In the genomic region with DNA sequence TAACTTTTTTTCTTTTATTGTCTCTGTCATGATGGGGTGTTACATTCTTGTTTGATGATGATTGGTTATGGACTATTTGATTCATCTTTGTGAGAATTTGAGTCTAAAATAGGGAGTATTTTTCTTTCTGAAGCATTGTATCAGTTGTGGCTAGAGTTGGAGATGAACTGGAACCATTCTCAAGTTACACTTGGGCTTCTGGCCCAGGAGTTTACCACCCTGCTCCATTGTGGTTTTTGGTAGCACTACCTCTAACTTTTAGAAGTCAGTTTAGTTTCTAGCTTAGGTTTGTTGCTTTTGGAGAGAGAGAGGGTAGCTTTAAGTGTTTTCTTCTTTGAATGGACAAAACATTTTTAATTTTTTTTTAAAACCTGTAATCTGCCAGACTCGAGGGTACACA, we compare ENCODE assay signal across 21 mouse cellular contexts. TPM values are rescaled to one million over a fixed set of nuclear protein-coding genes. Genes with fewer than 3 reads are reported as not detected.
A peak's percentile ranks its signal among the peaks of the same experiment; 100 is the strongest.
DNase-seq lines count a peak whose midpoint lies in the region; ATAC-seq and TF ChIP-seq lines count a peak whose summit lies in the region.
"Had no signal": no experiment of that assay in that cellular context is flagged by ENCODE, and none has a peak within 500 bp of the region (broad histone marks: within the 10 kb centered on the region; RNA-seq: fewer than 3 reads in every experiment).

No protein-coding gene starts in this region.

- H3K9me3 ChIP-seq in heart, embryonic 13.5 days, result no peaks in the 10 kb centered on the region
- no peaks in the 10 kb centered on the region for H3K9me3 ChIP-seq in intestine, embryonic 15.5 days
- H3K9me3 ChIP-seq: forebrain, embryonic 10.5 days; heart, embryonic 10.5 days; hindbrain, embryonic 12.5 days; hindbrain, embryonic 15.5 days had no signal

- no peak overlapping the region for H3K4me3 ChIP-seq in heart, embryonic 13.5 days
- no peak overlapping the region for H3K4me3 ChIP-seq in embryonic fibroblast, embryonic 13.5 days (ENCODE audit: insufficient read depth, low read length)
- H3K4me3 ChIP-seq in intestine, embryonic 15.5 days (replicated peaks), result no peak overlapping the region
- H3K4me3 ChIP-seq: forebrain, embryonic 10.5 days; heart, adult 2 months; heart, embryonic 10.5 days; hindbrain, embryonic 12.5 days; hindbrain, embryonic 15.5 days had no signal

- H3K36me3 ChIP-seq in heart, embryonic 13.5 days, result no peaks in the 10 kb centered on the region
- H3K36me3 ChIP-seq in intestine, embryonic 15.5 days, result no peaks in the 10 kb centered on the region
- H3K36me3 ChIP-seq: forebrain, embryonic 10.5 days; heart, embryonic 10.5 days; hindbrain, embryonic 12.5 days; hindbrain, embryonic 15.5 days had no signal

- H3K27me3 ChIP-seq in heart, embryonic 13.5 days (replicated peaks), result no peaks in the 10 kb centered on the region
- no peaks in the 10 kb centered on the region for H3K27me3 ChIP-seq in intestine, embryonic 15.5 days (replicated peaks)
- H3K27me3 ChIP-seq: hindbrain, embryonic 12.5 days; hindbrain, embryonic 15.5 days had no signal

- no peak overlapping the region for H3K4me2 ChIP-seq in heart, embryonic 13.5 days
- no peak overlapping the region for H3K4me2 ChIP-seq in intestine, embryonic 15.5 days (replicated peaks)
- H3K4me2 ChIP-seq: hindbrain, embryonic 12.5 days; hindbrain, embryonic 15.5 days had no signal

- no peak for DNase-seq in heart, adult 11 months
- peak; percentile 79 for DNase-seq in 416B (ENCODE audit: low read depth)
- no peak for DNase-seq in cerebellum, postnatal 25 days
- DNase-seq: adrenal gland, adult 2 months; adrenal gland, postnatal 14 days; cerebellum, adult 11 months; cerebellum, adult 2 months; cerebellum, adult 9-11 months; cerebellum, postnatal 36 days; gastrocnemius, postnatal 25 days; heart, adult 2 months; kidney, adult 11 months had no signal

- no peak for ATAC-seq in heart, embryonic 13.5 days (ENCODE audit: extremely low read depth, insufficient number of reproducible peaks, low FRiP score, low TSS enrichment)
- ATAC-seq in intestine, embryonic 15.5 days, result no peak
- no peak for ATAC-seq in erythroid progenitor cell, adult 5-6 weeks (replicated peaks; ENCODE audit: low FRiP score, poor library complexity, severe bottlenecking)
- ATAC-seq: forebrain, embryonic 14.5 days had no signal

- H3K9ac ChIP-seq in heart, embryonic 13.5 days, result no peak overlapping the region
- no peak overlapping the region for H3K9ac ChIP-seq in intestine, embryonic 15.5 days
- H3K9ac ChIP-seq: hindbrain, embryonic 12.5 days; hindbrain, embryonic 15.5 days had no signal

- H3K4me1 ChIP-seq in heart, embryonic 13.5 days, result peaks cover 53% of the 10 kb centered on the region
- peaks cover 9% of the 10 kb centered on the region for H3K4me1 ChIP-seq in embryonic fibroblast, embryonic 13.5 days (ENCODE audit: control insufficient read depth, insufficient read depth, low read length)
- peaks cover 4% of the 10 kb centered on the region; the same call in 1 of the 2 replicates for H3K4me1 ChIP-seq in intestine, embryonic 15.5 days (replicated peaks)

- no peak for TF ChIP-seq POLR2A in embryonic fibroblast, embryonic 13.5 days (IDR thresholded peaks at IDR 0.05; ENCODE audit: low read depth, low read length)

- peak overlapping the region; percentile 42; the same call in 1 of the 2 replicates for H3K27ac ChIP-seq in heart, embryonic 13.5 days (replicated peaks)
- peak overlapping the region; percentile 42; the same call in 1 of the 2 replicates for H3K27ac ChIP-seq in embryonic fibroblast, embryonic 13.5 days (ENCODE audit: insufficient read depth, low read length)
- no peak overlapping the region for H3K27ac ChIP-seq in intestine, embryonic 15.5 days
- H3K27ac ChIP-seq: forebrain, embryonic 10.5 days; heart, adult 2 months; heart, embryonic 10.5 days; hindbrain, embryonic 12.5 days; hindbrain, embryonic 15.5 days had no signal

- WGBS in heart, embryonic 13.5 days, result 57% methylated on average over 1 of the region's 1 CpGs
- 71% methylated on average over 1 of the region's 1 CpGs for WGBS in intestine, embryonic 15.5 days

- no peak for TF ChIP-seq CTCF in embryonic fibroblast, embryonic 13.5 days (IDR thresholded peaks at IDR 0.05; ENCODE audit: borderline replicate concordance, insufficient read depth, low read length)

RNA-seq across cellular contexts. Expression of gene Pigp, which starts 7.7 kb away (rescaled TPM):
- 111 and 115 TPM in 2 replicates for polyA plus RNA-seq in heart, embryonic 13.5 days (2015; fragmentation: Nextera tagmentation; extraction: Ambion mirVana)
- 64.3 and 65.4 TPM in 2 replicates for polyA plus RNA-seq in embryonic fibroblast, embryonic 13.5 days (2011; ENCODE audit: insufficient read length, low read depth, missing spikeins)
- polyA plus RNA-seq in intestine, embryonic 15.5 days (2015; fragmentation: Nextera tagmentation; extraction: Ambion mirVana), result 120 and 124 TPM in 2 replicates
- total RNA-seq in erythroid progenitor cell, adult 5-6 weeks (2015; ENCODE audit: low replicate concordance), result 2.5 and 13.0 TPM in 2 replicates
- total RNA-seq in erythroid progenitor cell, adult 5-6 weeks (2017; ENCODE audit: low replicate concordance), result 7.7 TPM in 1 of 2 replicates, not detected in the other

RNA-seq across cellular contexts. Expression of gene Ttc3, which starts 9.0 kb away (rescaled TPM):
- 158 and 164 TPM in 2 replicates for polyA plus RNA-seq in heart, embryonic 13.5 days (2015; fragmentation: Nextera tagmentation; extraction: Ambion mirVana)
- polyA plus RNA-seq in embryonic fibroblast, embryonic 13.5 days (2011; ENCODE audit: insufficient read length, low read depth, missing spikeins), result 140 and 167 TPM in 2 replicates
- polyA plus RNA-seq in intestine, embryonic 15.5 days (2015; fragmentation: Nextera tagmentation; extraction: Ambion mirVana), result 134 and 183 TPM in 2 replicates
- 7.5 and 14.8 TPM in 2 replicates for total RNA-seq in erythroid progenitor cell, adult 5-6 weeks (2015; ENCODE audit: low replicate concordance)
- 26.6 and 40.9 TPM in 2 replicates for total RNA-seq in erythroid progenitor cell, adult 5-6 weeks (2017; ENCODE audit: low replicate concordance)

RNA-seq across cellular contexts. Expression of gene Ripply3, which starts 51.2 kb away (rescaled TPM):
- 5.0 and 6.0 TPM in 2 replicates for polyA plus RNA-seq in heart, embryonic 13.5 days (2015; fragmentation: Nextera tagmentation; extraction: Ambion mirVana)
- 0.46 TPM in 1 of 2 replicates, not detected in the other for polyA plus RNA-seq in embryonic fibroblast, embryonic 13.5 days (2011; ENCODE audit: insufficient read length, low read depth, missing spikeins)
- 4.4 and 4.7 TPM in 2 replicates for polyA plus RNA-seq in intestine, embryonic 15.5 days (2015; fragmentation: Nextera tagmentation; extraction: Ambion mirVana)
- not detected in 2 replicates for total RNA-seq in erythroid progenitor cell, adult 5-6 weeks (2015; ENCODE audit: low replicate concordance)
- not detected in 2 replicates for total RNA-seq in erythroid progenitor cell, adult 5-6 weeks (2017; ENCODE audit: low replicate concordance)
